19 mouse cellular contexts compared by ENCODE assay signal in the genomic region with DNA sequence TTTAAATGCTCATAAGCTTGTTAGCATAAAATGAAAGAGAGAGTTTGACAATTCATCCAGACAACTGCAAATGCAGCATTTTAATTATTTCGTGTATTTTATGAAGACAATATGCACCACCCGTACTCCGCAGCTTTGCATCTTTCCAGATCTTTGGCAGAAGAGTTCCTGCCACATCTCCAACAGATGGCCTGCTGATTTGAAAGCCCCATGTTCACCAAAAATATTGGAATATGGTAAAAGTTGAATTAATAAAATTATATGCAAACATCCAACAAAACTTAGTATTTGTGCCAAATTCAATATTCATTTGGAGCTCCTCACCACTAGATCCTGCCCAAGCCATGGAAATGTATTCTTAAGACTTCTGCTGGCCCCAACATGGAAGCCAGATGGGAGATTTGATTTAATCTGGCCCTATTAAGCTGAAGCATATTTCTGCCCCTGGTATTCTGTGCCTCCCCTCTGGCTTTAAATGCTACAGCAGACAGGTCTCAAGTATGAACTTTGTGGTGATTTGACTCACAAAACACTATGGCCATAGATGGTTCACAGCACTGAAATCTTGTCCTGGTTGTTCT.
DNase-seq lines count a peak whose midpoint lies in the region; ATAC-seq and TF ChIP-seq lines count a peak whose summit lies in the region.
"Had no signal": no experiment of that assay in that cellular context is flagged by ENCODE, and none has a peak within 500 bp of the region (broad histone marks: within the 10 kb centered on the region; RNA-seq: fewer than 3 reads in every experiment).

No protein-coding gene starts in this region.

- H3K9ac ChIP-seq in forebrain, embryonic 16.5 days (replicated peaks; ENCODE audit: low read depth, low read length), result no peak overlapping the region
- no peak overlapping the region for H3K9ac ChIP-seq in forebrain, embryonic 12.5 days
- no peak overlapping the region for H3K9ac ChIP-seq in hindbrain, embryonic 16.5 days (ENCODE audit: low read depth, low read length)
- H3K9ac ChIP-seq: embryonic facial prominence, embryonic 15.5 days; heart, embryonic 12.5 days; hindbrain, embryonic 15.5 days had no signal

- H3K4me3 ChIP-seq in forebrain, embryonic 16.5 days (replicated peaks; ENCODE audit: low read length), result no peak overlapping the region
- H3K4me3 ChIP-seq in forebrain, embryonic 12.5 days (replicated peaks), result no peak overlapping the region
- H3K4me3 ChIP-seq in left cerebral cortex, adult 2 months, result no peak overlapping the region
- H3K4me3 ChIP-seq in hindbrain, embryonic 16.5 days (ENCODE audit: low read length), result no peak overlapping the region
- H3K4me3 ChIP-seq: embryonic facial prominence, embryonic 15.5 days; erythroblast, embryonic 14.5 days; gastrocnemius, adult 2 months; heart, embryonic 12.5 days; hindbrain, embryonic 10.5 days; hindbrain, embryonic 15.5 days had no signal

- H3K27me3 ChIP-seq in forebrain, embryonic 16.5 days (replicated peaks; ENCODE audit: control insufficient read depth, insufficient read depth, low read length), result no peaks in the 10 kb centered on the region
- H3K27me3 ChIP-seq in forebrain, embryonic 12.5 days, result no peaks in the 10 kb centered on the region
- H3K27me3 ChIP-seq in hindbrain, embryonic 16.5 days (replicated peaks; ENCODE audit: control insufficient read depth, insufficient read depth, low read length), result no peaks in the 10 kb centered on the region
- H3K27me3 ChIP-seq: embryonic facial prominence, embryonic 15.5 days; heart, embryonic 12.5 days; hindbrain, embryonic 15.5 days had no signal

- H3K27ac ChIP-seq in forebrain, embryonic 16.5 days (ENCODE audit: low read length), result peak overlapping the region; percentile 72
- H3K27ac ChIP-seq in forebrain, embryonic 12.5 days, result no peak overlapping the region
- H3K27ac ChIP-seq in left cerebral cortex, adult 2 months, result no peak overlapping the region
- H3K27ac ChIP-seq in hindbrain, embryonic 16.5 days (ENCODE audit: low read depth, low read length), result no peak overlapping the region
- H3K27ac ChIP-seq: embryonic facial prominence, embryonic 15.5 days; gastrocnemius, adult 2 months; hindbrain, embryonic 10.5 days; hindbrain, embryonic 15.5 days had no signal

- H3K4me2 ChIP-seq in forebrain, embryonic 16.5 days (ENCODE audit: low read length), result no peak overlapping the region
- H3K4me2 ChIP-seq in forebrain, embryonic 12.5 days, result no peak overlapping the region
- no peak overlapping the region for H3K4me2 ChIP-seq in hindbrain, embryonic 16.5 days (ENCODE audit: low read length)
- H3K4me2 ChIP-seq: embryonic facial prominence, embryonic 15.5 days; heart, embryonic 12.5 days; hindbrain, embryonic 15.5 days had no signal

- 44% methylated on average over 3 of the region's 3 CpGs for WGBS in forebrain, embryonic 16.5 days
- 86% methylated on average over 3 of the region's 3 CpGs for WGBS in forebrain, embryonic 12.5 days
- WGBS in hindbrain, embryonic 16.5 days, result 77% methylated on average over 3 of the region's 3 CpGs

- peak; percentile 76 for DNase-seq in brain, embryonic 14.5 days (ENCODE audit: low read depth)
- peak; percentile 59 for DNase-seq in brain, embryonic 18.5 days (ENCODE audit: low read depth, low spot score)
- DNase-seq in layer of hippocampus, adult 9-11 months, result peak; percentile 55
- DNase-seq in left cerebral cortex, adult 2 months (ENCODE audit: extremely low spot score in 1 of 2, low spot score in 2 of 2), result no peak
- DNase-seq: adrenal gland, postnatal 10 days; cerebellum, adult 18-20 months; embryo, embryonic 11 days; gastrocnemius, adult 2 months; gastrocnemius, postnatal 25 days had no signal

- H3K4me1 ChIP-seq in forebrain, embryonic 16.5 days (replicated peaks; ENCODE audit: control insufficient read depth, insufficient read depth, low read length), result peaks cover 13% of the 10 kb centered on the region
- H3K4me1 ChIP-seq in forebrain, embryonic 12.5 days, result no peaks in the 10 kb centered on the region
- no peaks in the 10 kb centered on the region for H3K4me1 ChIP-seq in hindbrain, embryonic 16.5 days (ENCODE audit: control insufficient read depth, insufficient read depth, low read depth, low read length)
- H3K4me1 ChIP-seq: embryonic facial prominence, embryonic 15.5 days; hindbrain, embryonic 10.5 days had no signal

- intact Hi-C loops in left cerebral cortex, adult 2 months (cut with DNase I), result no loop called here

- peak; percentile 84 for ATAC-seq in forebrain, embryonic 16.5 days
- ATAC-seq in forebrain, embryonic 12.5 days (ENCODE audit: low FRiP score), result no peak
- no peak for ATAC-seq in hindbrain, embryonic 16.5 days
- ATAC-seq: inflammation-experienced regulatory T-cells, adult 6 months; intestine, postnatal 0 days had no signal

- TF ChIP-seq CTCF in brain, embryonic 14.5 days (IDR thresholded peaks at IDR 0.05; ENCODE audit: borderline replicate concordance, extremely low read depth, insufficient read depth, insufficient read length), result no peak
- TF ChIP-seq CTCF in left cerebral cortex, adult 2 months (IDR thresholded peaks at IDR 0.05), result no peak

- TF ChIP-seq POLR2A in brain, embryonic 14.5 days (IDR thresholded peaks at IDR 0.05; ENCODE audit: borderline replicate concordance, extremely low read depth, insufficient read depth, insufficient read length, poor library complexity, severe bottlenecking), result no peak

- no peaks in the 10 kb centered on the region for H3K36me3 ChIP-seq in forebrain, embryonic 16.5 days (ENCODE audit: control insufficient read depth, insufficient read depth)
- H3K36me3 ChIP-seq in forebrain, embryonic 12.5 days (replicated peaks), result no peaks in the 10 kb centered on the region
- H3K36me3 ChIP-seq in hindbrain, embryonic 16.5 days (ENCODE audit: control insufficient read depth, insufficient read depth, low read length), result no peaks in the 10 kb centered on the region
- H3K36me3 ChIP-seq: embryonic facial prominence, embryonic 15.5 days; heart, embryonic 12.5 days; hindbrain, embryonic 10.5 days; hindbrain, embryonic 15.5 days had no signal

- no peaks in the 10 kb centered on the region for H3K9me3 ChIP-seq in forebrain, embryonic 16.5 days (ENCODE audit: control insufficient read depth, low read length)
- no peaks in the 10 kb centered on the region for H3K9me3 ChIP-seq in forebrain, embryonic 12.5 days
- H3K9me3 ChIP-seq in hindbrain, embryonic 16.5 days (ENCODE audit: control insufficient read depth, low read length), result no peaks in the 10 kb centered on the region
- H3K9me3 ChIP-seq: embryonic facial prominence, embryonic 15.5 days; heart, embryonic 12.5 days; hindbrain, embryonic 10.5 days; hindbrain, embryonic 15.5 days had no signal

Comparison
In these comparisons a context has a peak if more than half of its experiments do, and no peak if none do; other contexts are left out.
1. DNase-seq: peak in brain, embryonic 14.5 days (single experiment), brain, embryonic 18.5 days (single experiment) and layer of hippocampus, adult 9-11 months (single experiment); none in left cerebral cortex, adult 2 months (0 of 2).